Mouse (Mus musculus): ENCODE data around the gene A530016L24Rik.

DNA sequence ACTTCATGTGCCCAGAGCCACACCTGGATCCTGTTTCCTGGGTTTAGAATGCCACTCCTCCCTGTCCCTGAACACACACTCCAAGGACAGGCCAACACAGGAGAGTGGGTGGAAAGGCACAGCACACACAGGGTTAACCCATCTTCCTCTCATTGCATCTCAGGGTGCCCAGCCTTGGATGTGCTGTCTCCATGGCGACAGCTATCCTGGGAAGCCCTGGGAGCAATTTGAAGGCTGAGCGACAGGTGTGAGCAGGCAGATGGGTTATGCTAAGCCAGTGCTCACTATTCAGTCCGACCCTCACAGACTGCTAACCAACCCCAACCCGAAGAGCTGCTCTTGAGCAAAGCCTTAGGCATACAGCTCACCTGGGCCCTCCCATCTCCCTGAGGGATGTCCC is 18.0 kb downstream of the A530016L24Rik start:
- TF ChIP-seq GATA1 (IDR thresholded peaks at IDR 0.05; ENCODE audit: borderline replicate concordance, low read length): no peak
- no peak for TF ChIP-seq CTCF (IDR thresholded peaks at IDR 0.05; ENCODE audit: low read depth, low read length)
- TF ChIP-seq TAL1 (conservative IDR thresholded peaks at IDR 0.05; ENCODE audit: low read depth, low read length): no peak
- no peak for TF ChIP-seq POLR2AphosphoS5 (IDR thresholded peaks at IDR 0.05; ENCODE audit: insufficient replicate concordance, low read depth, low read length)
- TF ChIP-seq GATA2 (IDR thresholded peaks at IDR 0.05; ENCODE audit: borderline replicate concordance, low read depth, low read length): no peak

Measured in G1E (cell line).